Mouse (Mus musculus) lung, adult 2 months (tissue): ENCODE results near the gene Mfsd12. TPM values are rescaled to one million over a fixed set of nuclear protein-coding genes. Genes with fewer than 3 reads are reported as not detected.

ENCODE experiments used
- DNase-seq: peaks from one replicate; pipeline ENCODE4 v3.0.0; 2022
- H3K4me1 ChIP-seq: fragments of 200-500 bp; 2 replicates; pipeline ENCODE4 v1.6.1; 2011; ENCODE audit warnings: low read length; ENCODE audit not compliant: control insufficient read depth, insufficient read depth
- H3K4me3 ChIP-seq: fragments of 200-500 bp; replicated peaks from 2 replicates; pipeline ENCODE3; 2011; ENCODE audit warnings: low read depth, mild to moderate bottlenecking, control low read depth, low read length; ENCODE audit errors: extremely low read depth
- CTCF ChIP-seq: fragments of 200-500 bp; IDR thresholded peaks from 2 replicates; pipeline ENCODE4 v1.5.1; 2011; ENCODE audit warnings: mild to moderate bottlenecking, low read length, control low read depth; ENCODE audit not compliant: insufficient read depth
- POLR2A ChIP-seq: fragments of 200-500 bp; IDR thresholded peaks from 2 replicates; pipeline ENCODE4 v1.6.1; 2011; ENCODE audit warnings: low read depth, mild to moderate bottlenecking, control low read depth, low read length, borderline replicate concordance; ENCODE audit errors: extremely low read depth
- WGBS: fragments of 180-500 bp; shearing (Covaris S2); methylation state at CpG from one replicate; pipeline ENCODE4 v1.1.7; 2018; 5-methylcytosine and 5-hydroxymethylcytosine counted together
- polyA plus RNA-seq: library from polyadenylated mRNA; depleted of rRNA; stranded (reverse); fragments of >200 nt; gene quantifications from 2 replicates; pipeline ENCODE4 v1.2.3, GENCODE M21; 2012

The Mfsd12 gene
- polyA plus RNA-seq, 1 experiment = 33.3 TPM

DNA sequence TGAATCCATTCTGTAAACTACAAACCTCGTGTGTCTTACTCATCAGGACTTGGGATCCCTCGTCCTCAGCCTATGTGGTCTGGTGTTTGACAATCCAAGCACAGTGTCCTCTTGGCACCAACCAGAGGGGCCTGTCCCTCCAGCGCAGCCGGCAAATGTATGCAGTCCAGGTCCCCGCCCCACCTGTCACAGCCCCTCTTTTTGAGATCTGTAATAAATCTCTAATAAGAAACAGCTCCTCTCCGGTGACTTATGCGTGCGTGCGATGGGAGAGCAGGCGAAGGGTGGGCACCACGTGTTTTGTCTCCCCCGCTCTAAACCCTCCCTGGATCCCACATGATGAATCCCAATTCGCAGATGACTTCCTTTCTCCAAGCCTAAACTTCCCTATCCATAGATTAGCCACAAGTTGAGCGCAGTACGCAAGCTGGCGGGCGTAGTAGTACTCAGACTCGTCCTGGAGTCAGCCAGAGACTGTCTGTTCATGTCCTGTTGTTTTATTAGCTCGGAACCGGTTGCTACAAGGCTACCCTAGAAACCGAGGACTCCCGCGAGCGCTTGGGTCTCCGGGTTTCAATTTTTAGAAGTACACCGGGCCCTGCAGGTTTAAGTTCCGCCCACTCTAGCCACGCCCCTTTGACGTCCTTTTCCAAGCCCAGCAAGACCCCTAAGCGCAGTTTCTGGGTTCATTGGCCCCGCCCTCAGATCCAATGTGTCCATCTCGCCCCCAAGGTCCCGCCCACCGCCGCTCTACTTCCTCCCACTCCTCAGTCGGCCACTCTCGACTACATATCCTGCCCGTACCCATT, 37.3 kb upstream of the Mfsd12 start:
- Histone ChIP-seq H3K4me3 (peak overlapping the region; percentile 65), H3K4me1 (peaks cover 5% of the 10 kb centered on the region; the same call in 1 of the 2 replicates)
- 1% methylated on average over 38 of the region's 38 CpGs for WGBS
- TF ChIP-seq CTCF (no peak), POLR2A (no peak)
- DNase-seq = no peak

DNA sequence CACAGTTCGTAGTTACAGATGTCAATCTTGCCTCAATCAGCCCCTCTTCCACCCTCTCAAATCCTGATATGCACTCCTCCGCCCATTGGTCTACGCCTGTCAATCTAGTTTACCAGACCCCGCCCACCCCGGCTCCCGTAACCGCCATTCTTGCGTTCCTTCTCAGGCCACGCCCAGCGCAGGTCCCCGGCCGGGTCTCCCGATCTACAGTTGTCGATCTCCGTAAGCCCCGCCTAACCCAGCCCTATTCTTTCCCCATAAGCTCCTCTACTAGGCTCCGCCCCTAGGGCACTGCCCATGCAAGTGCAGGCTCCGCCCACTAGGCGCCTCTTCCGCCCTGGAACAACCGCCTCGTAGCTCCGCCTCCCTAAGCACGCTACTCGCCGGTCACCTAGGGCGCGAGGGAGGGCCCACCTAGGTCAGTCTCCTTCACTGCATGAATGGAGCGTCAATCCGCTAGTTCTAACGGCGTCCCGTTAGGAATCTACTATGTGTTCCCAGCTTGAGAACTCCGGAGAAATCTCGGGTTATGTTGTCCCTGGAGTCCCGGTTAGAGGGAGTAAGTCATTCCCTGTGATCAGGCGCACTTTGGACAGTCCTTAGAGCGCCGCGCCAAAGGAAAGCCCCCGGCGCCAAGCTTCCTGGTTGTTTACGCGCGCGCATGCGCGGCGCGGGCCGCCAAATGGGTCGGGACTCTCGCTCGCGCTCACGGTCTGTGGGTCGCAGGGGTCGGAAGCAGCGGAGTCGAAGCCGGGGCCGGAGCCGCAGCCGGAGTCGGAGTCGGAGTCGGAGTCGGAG, 36.5 kb upstream of the Mfsd12 start, which contains the start of gene Cactin:
TSS of gene Cactin (plus strand) at position 554 of the 798 bp plus-strand sequence.
- DNase-seq = peak; percentile 97
- H3K4me3 ChIP-seq = peak within 1 kb of the TSS; percentile 71
- peaks cover 5% of the 10 kb centered on the region; the same call in 1 of the 2 replicates for H3K4me1 ChIP-seq
- peak; percentile 74; the same call in 1 of the 2 replicates for TF ChIP-seq POLR2A
- TF ChIP-seq CTCF = no peak
- under 1% methylated on average over 68 of the region's 68 CpGs for WGBS

DNA sequence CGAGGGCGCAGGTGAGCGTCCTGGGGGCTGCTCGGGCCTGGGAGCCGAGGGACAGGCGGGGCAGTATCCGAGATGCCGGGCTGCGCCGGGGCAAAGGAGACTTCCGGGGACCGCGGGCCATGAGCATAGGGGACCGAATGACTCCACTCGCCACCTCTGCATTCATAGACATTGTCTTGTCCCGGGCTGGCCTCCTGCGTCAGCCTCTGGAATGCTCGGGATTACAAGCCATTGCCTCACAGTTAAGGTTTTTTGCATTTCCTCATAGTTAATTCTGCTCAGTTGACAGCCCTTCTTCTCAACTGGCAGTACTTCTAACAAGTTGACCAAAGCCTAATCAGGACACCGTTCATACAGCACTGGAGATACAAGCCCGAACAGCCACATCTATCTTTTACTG, 35.9 kb upstream of the Mfsd12 start:
- TF ChIP-seq CTCF (no peak), POLR2A (no peak)
- DNase-seq = no peak
- Histone ChIP-seq H3K4me1 (peaks cover 8% of the 10 kb centered on the region; the same call in 1 of the 2 replicates), H3K4me3 (peak overlapping the region; percentile 71)
- 2% methylated on average over 20 of the region's 20 CpGs for WGBS

DNA sequence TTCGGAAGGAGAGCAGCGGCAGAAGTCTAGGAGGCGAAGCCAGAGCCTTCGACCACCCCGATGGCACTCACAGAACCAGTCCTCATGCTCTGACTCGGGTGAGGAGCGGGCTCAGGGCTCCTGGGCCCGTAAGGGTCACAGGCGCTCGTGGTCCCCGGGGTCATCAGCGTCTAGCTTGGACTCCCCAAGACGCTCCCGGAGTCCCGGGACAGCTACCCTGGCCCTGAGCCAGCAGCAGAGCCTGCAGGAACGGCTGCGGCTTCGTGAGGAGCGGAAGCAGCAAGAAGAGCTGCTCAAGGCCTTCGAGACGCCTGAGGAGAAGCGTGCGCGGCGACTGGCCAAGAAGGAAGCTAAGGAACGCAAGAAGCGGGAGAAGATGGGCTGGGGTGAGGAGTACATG, 34.8 kb upstream of the Mfsd12 start:
- TF ChIP-seq POLR2A (no peak), CTCF (no peak)
- H3K4me1 ChIP-seq = peaks cover 11% of the 10 kb centered on the region; the same call in 1 of the 2 replicates
- WGBS = 88% methylated on average over 27 of the region's 27 CpGs
- DNase-seq = no peak
- no peak overlapping the region for H3K4me3 ChIP-seq

DNA sequence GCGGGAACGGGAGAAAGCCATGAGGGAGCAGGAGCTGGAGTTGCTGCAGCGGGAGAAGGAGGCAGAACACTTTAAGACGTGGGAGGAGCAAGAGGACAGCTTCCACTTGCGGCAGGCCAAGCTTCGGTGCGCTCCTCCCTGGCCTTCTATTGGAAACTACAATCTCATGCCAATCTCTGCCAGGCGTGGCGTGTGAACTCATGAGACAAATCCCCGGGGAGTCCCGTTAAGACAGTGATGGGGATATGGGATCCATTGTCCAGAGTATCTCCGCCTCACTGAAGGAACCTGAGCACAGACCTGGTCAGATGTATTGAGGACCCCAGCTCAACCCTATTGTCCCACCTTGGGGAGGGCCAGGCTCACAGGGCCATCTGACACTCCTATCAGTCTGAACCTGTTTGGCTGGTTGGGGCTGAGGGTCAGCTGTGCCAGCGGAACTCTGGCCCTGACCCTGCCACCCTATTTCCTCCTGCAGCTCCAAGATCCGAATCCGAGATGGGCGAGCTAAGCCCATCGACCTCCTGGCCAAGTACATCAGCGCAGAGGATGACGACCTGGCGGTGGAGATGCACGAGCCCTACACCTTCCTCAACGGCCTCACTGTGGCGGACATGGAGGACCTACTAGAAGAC, 34.0 kb upstream of the Mfsd12 start:
- 88% methylated on average over 23 of the region's 23 CpGs for WGBS
- Histone ChIP-seq H3K4me3 (no peak overlapping the region), H3K4me1 (peaks cover 14% of the 10 kb centered on the region)
- no peak for DNase-seq
- no peak for TF ChIP-seq POLR2A
- no peak for TF ChIP-seq CTCF

DNA sequence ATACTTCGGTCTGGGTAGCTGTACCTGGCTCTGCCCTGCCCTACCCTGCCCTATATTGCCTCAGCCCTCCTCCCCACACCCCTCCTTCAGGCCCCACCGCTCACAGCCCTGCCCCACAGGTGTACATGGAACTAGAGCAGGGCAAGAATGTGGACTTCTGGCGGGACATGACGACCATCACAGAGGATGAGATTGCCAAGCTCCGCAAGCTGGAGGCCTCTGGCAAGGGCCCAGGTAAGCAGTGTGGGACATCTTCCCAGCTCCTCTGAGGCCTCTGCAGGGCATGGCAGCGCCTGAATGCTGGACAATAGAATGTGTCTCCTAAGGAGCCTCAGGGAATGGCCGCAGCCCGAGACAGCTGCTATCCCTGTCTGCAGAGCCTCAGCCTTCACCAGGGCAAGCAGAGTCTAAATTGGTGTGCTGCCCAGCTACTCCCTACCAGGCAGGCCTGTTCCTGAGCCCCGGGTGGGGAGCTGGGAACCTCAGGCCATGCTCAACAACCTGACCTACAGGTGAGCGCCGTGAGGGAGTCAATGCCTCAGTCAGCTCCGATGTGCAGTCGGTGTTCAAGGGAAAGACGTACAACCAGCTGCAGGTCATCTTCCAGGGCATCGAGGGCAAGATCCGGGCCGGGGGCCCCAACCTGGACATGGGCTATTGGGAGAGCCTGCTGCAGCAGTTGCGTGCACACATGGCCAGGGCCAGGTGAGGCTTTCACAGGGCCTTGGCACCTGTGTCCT, 33.3 kb upstream of the Mfsd12 start:
- 92% methylated on average over 18 of the region's 18 CpGs for WGBS
- TF ChIP-seq CTCF = no peak
- no peak for TF ChIP-seq POLR2A

DNA sequence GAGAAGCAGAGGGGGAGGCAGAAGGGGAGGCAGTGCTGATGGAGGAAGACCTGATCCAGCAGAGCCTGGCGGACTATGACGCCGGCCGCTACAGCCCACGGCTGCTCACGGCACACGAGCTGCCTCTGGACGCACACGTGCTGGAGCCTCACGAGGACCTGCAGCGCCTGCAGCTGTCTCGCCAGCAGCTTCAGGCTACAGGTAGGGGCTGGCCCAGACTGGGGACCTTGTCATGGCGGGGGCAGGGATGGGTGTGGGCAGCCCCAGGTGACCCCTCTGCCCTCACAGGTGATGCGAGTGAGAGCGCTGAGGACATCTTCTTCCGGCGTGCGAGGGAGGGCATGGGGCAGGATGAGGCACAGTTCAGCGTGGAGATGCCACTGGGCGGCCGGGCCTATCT, 32.1 kb upstream of the Mfsd12 start:
- WGBS = 90% methylated on average over 21 of the region's 21 CpGs
- no peak for DNase-seq

More for the DNA sequence above, 33.3 kb upstream of the Mfsd12 start:
- peaks cover 15% of the 10 kb centered on the region for H3K4me1 ChIP-seq
- no peak overlapping the region for H3K4me3 ChIP-seq
- DNase-seq = no peak

DNA sequence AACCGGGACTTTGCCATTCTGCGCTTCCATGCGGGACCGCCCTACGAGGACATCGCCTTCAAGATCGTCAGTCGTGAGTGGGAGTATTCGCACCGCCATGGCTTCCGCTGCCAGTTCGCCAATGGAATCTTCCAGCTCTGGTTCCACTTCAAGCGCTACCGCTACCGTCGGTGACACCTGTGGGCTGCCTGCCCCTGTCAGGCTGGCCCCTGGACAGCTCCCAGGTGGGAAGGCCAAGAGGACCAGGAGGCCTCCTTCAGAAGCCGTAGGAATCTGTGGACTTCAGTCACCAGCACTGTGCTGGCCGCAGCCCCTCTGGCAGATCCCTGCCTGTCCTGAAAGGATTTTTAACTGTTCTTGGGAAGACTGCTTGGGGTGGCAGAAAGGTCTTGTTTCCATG, 31.5 kb upstream of the Mfsd12 start:
- H3K4me1 ChIP-seq = peaks cover 24% of the 10 kb centered on the region
- no peak overlapping the region for H3K4me3 ChIP-seq
- WGBS = 90% methylated on average over 18 of the region's 18 CpGs
- DNase-seq = no peak
- TF ChIP-seq CTCF (no peak), POLR2A (no peak)

More for the DNA sequence above, 32.1 kb upstream of the Mfsd12 start:
- TF ChIP-seq POLR2A (no peak), CTCF (no peak)
- Histone ChIP-seq H3K4me3 (no peak overlapping the region), H3K4me1 (peaks cover 21% of the 10 kb centered on the region)
